Mouse (Mus musculus) kidney, postnatal 25 days (tissue): Measurements from ENCODE around the gene Mmp11.

Experiments
- DNase-seq, 2 experiments: peaks; one replicate each; pipeline ENCODE4 v3.0.0; 2021; ENCODE audit warnings: mixed read lengths in 2 of 2

Mmp11 gene

DNA sequence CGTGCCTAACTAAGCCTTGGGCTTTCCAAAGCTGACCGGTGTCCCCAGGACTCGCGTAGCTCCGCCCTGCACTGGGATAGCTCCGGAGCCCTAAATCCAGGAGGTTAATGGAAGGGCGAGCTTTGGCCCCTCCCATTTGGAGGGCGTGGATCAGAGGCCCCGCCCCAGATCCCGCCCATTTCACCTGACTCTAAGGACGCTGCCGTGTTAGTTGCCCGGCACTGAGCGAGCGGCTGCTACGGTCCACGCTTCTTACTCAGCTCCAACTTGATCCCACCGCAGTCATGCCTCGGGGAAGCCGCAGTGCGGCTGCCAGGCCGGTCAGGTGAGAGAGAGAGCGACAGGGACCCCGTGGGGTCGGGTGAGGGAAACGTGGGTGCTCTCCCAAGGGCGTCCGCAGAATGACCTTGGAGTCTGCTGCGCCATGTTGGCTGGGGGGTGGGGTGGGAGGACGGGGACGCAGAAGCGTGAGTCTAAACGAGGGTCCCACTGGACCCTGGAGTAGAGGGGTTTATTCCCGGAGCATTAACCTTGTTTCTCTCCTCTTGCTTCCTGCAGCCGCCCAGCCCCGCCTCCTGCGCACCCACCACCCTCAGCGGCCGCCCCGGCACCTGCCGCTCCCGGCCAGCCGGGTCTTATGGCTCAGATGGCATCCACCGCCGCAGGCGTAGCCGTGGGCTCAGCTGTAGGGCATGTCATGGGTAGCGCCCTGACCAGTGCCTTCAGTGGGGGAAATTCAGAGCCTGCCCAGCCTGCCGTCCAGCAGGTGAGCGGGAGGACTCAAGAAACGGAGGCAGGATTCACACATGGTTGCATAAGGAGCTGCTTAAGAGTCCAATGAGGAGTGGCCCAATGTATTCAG, at the start of gene Mmp11:
TSS of gene Mmp11 (minus strand) at position 817 of the 862 bp plus-strand sequence.
- peak; percentile 92 to 96 for DNase-seq

GRCm38 (mm10) chr10:75979432-75979831, 43.1 kb upstream of the Mmp11 start:
- DNase-seq = no peak

DNA sequence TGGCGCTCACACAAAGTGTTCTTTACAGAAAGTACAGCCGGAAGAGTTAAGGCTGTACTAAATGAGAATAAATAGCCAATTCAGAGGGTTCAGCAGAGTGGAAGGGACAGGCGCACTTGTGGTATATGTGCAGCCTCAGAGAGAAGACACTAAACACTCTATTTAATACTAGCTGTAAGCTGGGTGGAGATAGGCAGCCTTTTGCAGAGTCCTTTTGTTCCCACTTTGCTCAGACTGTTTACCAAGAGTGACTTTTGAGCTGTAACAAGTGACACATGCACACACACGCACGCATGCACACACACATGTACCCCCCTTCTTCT, 42.5 kb upstream of the Mmp11 start:
- no peak for DNase-seq

DNA sequence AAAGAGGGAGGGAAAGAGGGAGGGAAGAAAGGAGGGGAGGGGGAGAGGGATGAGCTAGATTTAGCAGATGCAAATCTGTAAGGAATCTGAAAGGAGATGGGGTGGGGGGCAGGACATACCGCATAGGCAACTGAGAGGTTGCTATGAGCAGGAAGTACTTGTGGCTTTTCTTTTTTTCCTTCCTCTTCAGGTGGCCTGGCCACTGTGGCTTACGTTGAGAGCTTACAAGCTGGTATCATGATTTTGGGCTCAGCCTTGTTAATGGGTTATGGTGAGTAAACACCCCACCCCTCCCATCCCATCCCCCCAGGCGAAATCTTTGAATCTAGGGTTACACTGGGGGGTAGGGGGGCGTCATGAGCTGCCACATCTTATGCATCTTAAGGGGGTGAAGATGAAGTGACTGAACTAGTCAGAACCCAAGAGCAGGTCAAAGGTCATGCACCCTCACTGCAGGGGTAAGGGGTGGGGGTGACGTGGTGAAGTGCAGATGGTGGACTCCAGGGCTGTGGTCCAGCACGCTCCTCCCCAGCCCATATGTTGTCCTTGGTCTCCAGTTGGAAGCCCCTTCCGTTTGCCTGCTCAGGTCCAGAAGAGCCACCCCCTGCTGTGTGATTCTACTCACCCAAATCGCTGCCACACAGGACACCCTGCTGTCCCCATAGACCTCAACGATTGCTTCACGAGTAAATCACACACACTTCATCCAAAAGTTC, 42.0 kb upstream of the Mmp11 start:
- DNase-seq = no peak

DNA sequence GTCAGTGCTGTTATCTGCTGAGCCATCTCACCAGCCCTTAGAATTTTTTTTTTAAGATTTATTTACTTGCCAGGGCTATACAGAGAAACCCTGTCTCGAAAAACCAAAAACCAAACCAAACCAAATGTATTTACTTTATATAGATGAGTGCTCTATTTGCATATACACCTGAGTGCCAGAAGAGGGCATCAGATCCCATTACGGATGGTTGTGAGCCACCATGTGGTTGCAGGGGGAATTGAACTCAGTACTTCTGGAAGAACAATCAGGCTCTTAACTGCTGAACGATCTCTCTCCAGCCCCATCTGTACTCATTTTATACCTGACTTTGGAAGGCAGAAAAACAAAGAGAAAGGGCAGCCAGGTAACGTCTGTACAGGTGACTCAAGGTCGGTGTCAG, 38.9 kb upstream of the Mmp11 start:
- DNase-seq = peak in 1 of 2 experiments; percentile 11

- no peak for DNase-seq
Observed at GRCm38 (mm10) chr10:75973846-75974245, 37.5 kb upstream of the Mmp11 start.

GRCm38 (mm10) chr10:75954381-75954811, 18.1 kb upstream of the Mmp11 start, which contains the start of gene Gm5134:
TSS of gene Gm5134 (plus strand) at chr10:75954514.
- no peak for DNase-seq

DNA sequence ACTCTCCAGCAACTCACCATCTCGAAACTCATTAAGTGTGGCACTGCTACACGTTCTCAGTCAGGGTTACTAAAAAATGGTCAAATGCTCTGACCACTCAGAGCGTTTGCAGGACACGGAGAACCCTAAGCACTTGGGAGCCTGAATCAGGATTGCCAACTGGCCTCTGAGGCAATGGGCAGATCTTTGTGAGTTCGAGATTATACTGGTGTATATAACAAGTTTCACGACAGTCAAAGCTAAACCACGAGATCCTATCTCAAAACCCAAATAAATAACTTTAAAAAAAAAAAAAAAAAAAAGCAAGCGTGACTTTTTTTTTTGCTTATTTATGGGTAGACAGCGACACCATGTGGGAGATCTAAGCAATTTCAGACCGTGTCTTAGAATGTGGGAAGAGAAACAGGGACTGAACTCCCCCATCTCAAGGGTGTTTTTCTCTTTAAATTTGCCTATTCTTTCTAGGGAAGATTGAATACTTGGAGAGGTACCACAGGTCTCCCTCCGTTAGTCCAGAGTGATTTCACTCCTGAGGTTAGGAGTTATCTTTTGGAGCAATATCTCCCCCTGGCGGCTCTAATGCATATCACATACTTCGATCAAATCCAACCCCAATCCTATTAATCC, 15.2 kb upstream of the Mmp11 start:
- peak in 1 of 2 experiments; percentile 79 for DNase-seq

GRCm38 (mm10) chr10:75950791-75951210, 14.5 kb upstream of the Mmp11 start:
- DNase-seq = peak; percentile 30 to 70

GRCm38 (mm10) chr10:75949053-75950045, 13.1 kb upstream of the Mmp11 start:
- peak; percentile 36 to 51 for DNase-seq

DNA sequence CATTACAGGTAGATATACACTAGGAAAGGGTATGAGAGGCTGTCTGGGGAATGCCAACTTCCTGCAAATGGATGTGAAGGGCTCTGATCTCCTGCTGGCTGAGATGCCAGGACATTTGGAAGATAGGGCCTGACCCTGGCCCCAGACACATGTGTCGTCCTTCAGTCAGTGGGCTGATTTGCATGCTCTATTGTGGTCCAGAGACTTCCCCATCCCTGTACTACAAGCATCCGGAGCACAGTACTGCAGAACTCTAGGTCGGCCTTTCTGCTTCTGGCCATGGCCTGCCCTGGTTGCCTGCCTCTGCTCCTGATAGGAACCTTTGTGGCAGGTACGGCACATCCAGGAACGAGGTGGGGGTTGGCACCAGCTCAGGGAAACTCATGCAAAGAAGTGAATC, 11.8 kb upstream of the Mmp11 start:
- DNase-seq = no peak

GRCm38 (mm10) chr10:75945896-75946295, 9.6 kb upstream of the Mmp11 start:
- DNase-seq = no peak

- DNase-seq = no peak
Observed at GRCm38 (mm10) chr10:75945213-75945612, 8.9 kb upstream of the Mmp11 start.

- peak in 1 of 2 experiments; percentile 45 for DNase-seq
Observed at GRCm38 (mm10) chr10:75944066-75944772, 7.9 kb upstream of the Mmp11 start.

GRCm38 (mm10) chr10:75942736-75943477, 6.6 kb upstream of the Mmp11 start, which contains the start of gene Vpreb3:
TSS of gene Vpreb3 (plus strand) at chr10:75943057.
- no peak for DNase-seq

DNA sequence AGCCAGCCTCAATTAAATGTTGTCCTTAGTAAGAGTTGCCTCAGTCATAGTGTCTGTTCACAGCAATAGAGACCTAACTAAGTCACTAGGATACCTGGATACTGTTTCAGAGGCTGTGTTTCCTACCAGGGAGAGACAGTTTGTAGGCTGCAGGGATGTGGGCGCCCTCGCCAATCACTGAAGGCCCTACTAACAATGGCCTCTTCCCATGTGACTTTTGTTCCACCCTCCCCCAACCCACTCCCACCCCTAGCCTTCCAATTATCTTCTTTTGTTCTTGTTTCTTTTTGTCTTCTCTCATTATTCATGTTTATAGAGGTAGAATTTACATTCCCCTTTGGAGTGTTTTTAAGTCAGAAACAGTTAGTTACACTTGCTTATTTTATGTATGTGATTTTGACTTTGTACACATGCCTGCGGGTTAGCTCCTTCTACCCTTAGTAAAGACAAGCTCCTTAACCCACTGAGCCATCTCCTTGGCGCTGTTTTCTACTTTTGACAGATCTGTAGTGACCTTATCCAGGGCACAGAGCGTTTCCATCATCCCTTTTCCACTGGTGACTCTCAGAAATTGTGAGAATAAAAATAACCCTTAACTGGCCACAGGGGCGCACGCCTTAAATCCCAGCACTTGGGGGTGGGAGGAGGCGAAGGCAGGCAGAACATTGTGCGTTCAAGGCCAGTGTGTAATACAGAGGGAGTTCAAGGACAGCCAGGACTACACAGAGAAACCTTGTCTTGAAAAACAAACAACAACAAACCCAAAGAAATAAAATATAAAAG, 4.9 kb upstream of the Mmp11 start:
- no peak for DNase-seq

DNA sequence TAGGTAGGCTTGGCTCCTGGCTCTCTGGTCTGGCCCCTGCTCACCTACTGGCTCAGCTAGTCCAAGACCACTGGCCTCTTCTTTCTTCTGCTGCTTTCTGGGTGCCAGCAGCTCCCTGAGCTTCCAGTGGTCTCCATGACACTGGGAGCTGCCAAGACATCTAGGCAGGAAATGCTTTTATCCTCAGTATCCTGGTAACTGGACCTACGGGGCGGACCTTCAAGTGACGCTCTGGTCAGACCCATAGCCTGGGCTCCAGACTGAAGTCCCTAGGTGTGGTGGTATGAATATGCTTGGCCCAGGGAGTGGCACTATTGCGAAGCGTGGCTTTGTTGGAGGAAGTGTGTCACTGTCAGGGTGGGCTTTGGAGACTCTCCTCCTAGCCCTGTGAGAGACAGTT, 4.2 kb upstream of the Mmp11 start, which contains the start of gene Gm867:
TSS of gene Gm867 (minus strand) at position 153 of the 400 bp plus-strand sequence.
- DNase-seq = peak; percentile 40 to 59

DNA sequence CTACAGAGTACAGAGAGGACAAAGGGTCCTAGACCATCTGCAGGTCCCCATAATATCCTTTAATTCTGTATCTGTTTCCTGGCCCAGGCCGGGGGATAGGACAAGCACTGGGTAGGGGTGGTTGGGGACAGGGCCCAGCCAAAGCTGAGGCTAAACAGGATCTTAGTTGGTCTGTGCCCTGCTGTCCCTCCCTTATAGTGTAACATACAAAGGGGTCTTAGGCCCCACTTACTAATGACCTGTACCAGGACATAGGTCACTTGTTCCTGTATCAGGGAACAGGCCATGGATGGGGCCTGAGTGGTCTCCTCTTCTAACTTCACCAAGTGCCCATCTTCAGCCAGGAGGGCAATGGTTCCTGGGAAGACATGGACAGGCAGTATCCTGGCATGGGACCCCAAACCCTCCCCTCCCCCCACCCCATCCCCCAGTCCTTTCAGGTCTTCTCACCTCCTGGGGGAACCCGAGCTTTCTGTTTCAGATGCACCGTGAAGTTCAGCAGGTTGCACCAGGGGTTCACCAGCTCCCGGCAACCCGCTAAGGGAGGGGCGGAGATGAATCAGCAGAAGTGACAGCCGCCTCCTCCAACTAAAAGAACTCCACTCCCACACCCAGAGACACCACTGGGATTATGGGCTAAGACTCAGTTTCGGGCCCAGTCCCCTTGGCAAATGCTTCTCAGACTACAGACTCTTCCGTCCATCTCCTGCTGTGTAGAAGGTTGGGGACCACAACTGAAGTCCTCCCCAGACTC, 3.4 kb upstream of the Mmp11 start:
- DNase-seq = peak in 1 of 2 experiments; percentile 21
